Mouse (Mus musculus) limb, embryonic 15.5 days (tissue): Measurements from ENCODE around the gene Olfr711. TPM values are rescaled to one million over a fixed set of nuclear protein-coding genes. Genes with fewer than 3 reads are reported as not detected.
"Not testable (repeated sequence)": the region's sequence is repeated elsewhere in the genome, so short reads cannot be mapped to it uniquely, and the experiment has no call there.

Experiments used
- ATAC-seq: fragments of 200-750 bp; cut with Nextera tagmentation; 2 replicates; pipeline ENCODE4 v1.8.0; 2017; ENCODE audit warnings: low read depth, moderate TSS enrichment; ENCODE audit not compliant: insufficient number of reproducible peaks, low FRiP score, low TSS enrichment
- H3K27ac ChIP-seq: fragments of 300-500 bp; sonication (generic); 2 replicates; pipeline ENCODE4 v1.5.1; 2015; ENCODE audit warnings: moderate library complexity, mild to moderate bottlenecking, inconsistent platforms
- H3K27me3 ChIP-seq: fragments of 300-500 bp; sonication (generic); 2 replicates; pipeline ENCODE4 v1.6.1; 2015; ENCODE audit warnings: inconsistent platforms
- H3K36me3 ChIP-seq: fragments of 300-500 bp; sonication (generic); 2 replicates; pipeline ENCODE4 v1.6.1; 2015; ENCODE audit warnings: inconsistent platforms
- H3K4me1 ChIP-seq: fragments of 300-500 bp; sonication (generic); 2 replicates; pipeline ENCODE4 v1.6.1; 2015; ENCODE audit warnings: inconsistent platforms
- H3K4me2 ChIP-seq: fragments of 300-500 bp; sonication (generic); 2 replicates; pipeline ENCODE4 v1.6.1; 2015; ENCODE audit warnings: mild to moderate bottlenecking, inconsistent platforms
- H3K4me3 ChIP-seq: fragments of 300-500 bp; sonication (generic); 2 replicates; pipeline ENCODE4 v1.5.1; 2015; ENCODE audit warnings: mild to moderate bottlenecking, inconsistent platforms
- H3K9ac ChIP-seq: fragments of 300-500 bp; sonication (generic); 2 replicates; pipeline ENCODE4 v1.6.1; 2015; ENCODE audit warnings: inconsistent platforms
- H3K9me3 ChIP-seq: fragments of 300-500 bp; sonication (generic); 2 replicates; pipeline ENCODE4 v1.6.1; 2016; ENCODE audit warnings: inconsistent platforms
- WGBS: fragments of 180-500 bp; shearing (Covaris S2); methylation state at CpG from one replicate; pipeline ENCODE4 v1.1.7; 2015; 5-methylcytosine and 5-hydroxymethylcytosine counted together
- polyA plus RNA-seq: library from polyadenylated mRNA; unstranded; fragments of >200 nt; fragmentation: Nextera tagmentation; extraction: Ambion mirVana; gene quantifications from 2 replicates; pipeline ENCODE4 v1.2.1, GENCODE M21; 2015

The Olfr711 gene
- not detected in 2 replicates for polyA plus RNA-seq

GRCm38 (mm10) chr7:106975353-106975752 is at the start of gene Olfr711:
Olfr711 (minus strand) TSS chr7:106975453.
- H3K36me3 ChIP-seq: no peaks in the 10 kb centered on the region
- no peaks in the 10 kb centered on the region for H3K9me3 ChIP-seq
- ATAC-seq: no peak
- H3K4me3 ChIP-seq: no peak within 1 kb of the TSS
- H3K27ac ChIP-seq: no peak within 1 kb of the TSS
- no peak within 1 kb of the TSS for H3K9ac ChIP-seq
- 74% methylated on average over 1 of the region's 1 CpGs for WGBS
- H3K27me3 ChIP-seq: no peaks in the 10 kb centered on the region
- no peak within 1 kb of the TSS for H3K4me2 ChIP-seq
- no peaks in the 10 kb centered on the region for H3K4me1 ChIP-seq

- Histone ChIP-seq H3K4me1 (no peaks in the 10 kb centered on the region), H3K36me3 (no peaks in the 10 kb centered on the region), H3K4me3 (no peak within 1 kb of the TSS), H3K4me2 (no peak within 1 kb of the TSS), H3K9ac (no peak within 1 kb of the TSS), H3K9me3 (no peaks in the 10 kb centered on the region), H3K27me3 (no peaks in the 10 kb centered on the region), H3K27ac (no peak within 1 kb of the TSS)
- 42% methylated on average over 1 of the region's 1 CpGs for WGBS
- no peak for ATAC-seq
These were observed 30.7 kb upstream of the Olfr711 start, which contains the start of gene Olfr2 for GRCm38 (mm10) chr7:107005972-107006371. Olfr2 (minus strand) TSS chr7:107006072.

GRCm38 (mm10) chr7:107004169-107004568 is 28.9 kb upstream of the Olfr711 start:
- Histone ChIP-seq H3K27ac (no peak overlapping the region), H3K4me2 (no peak overlapping the region), H3K9ac (no peak overlapping the region), H3K27me3 (no peaks in the 10 kb centered on the region), H3K9me3 (no peaks in the 10 kb centered on the region), H3K36me3 (no peaks in the 10 kb centered on the region), H3K4me1 (no peaks in the 10 kb centered on the region), H3K4me3 (no peak overlapping the region)
- ATAC-seq: no peak
- WGBS: 52% methylated on average over 3 of the region's 3 CpGs

- Histone ChIP-seq H3K9ac (no peak overlapping the region), H3K27me3 (no peaks in the 10 kb centered on the region), H3K4me2 (no peak overlapping the region), H3K36me3 (no peaks in the 10 kb centered on the region), H3K9me3 (no peaks in the 10 kb centered on the region), H3K4me1 (no peaks in the 10 kb centered on the region), H3K4me3 (no peak overlapping the region), H3K27ac (no peak overlapping the region)
- no peak for ATAC-seq
- WGBS: 88% methylated on average over 7 of the region's 7 CpGs
These were observed 25.5 kb upstream of the Olfr711 start for GRCm38 (mm10) chr7:107000798-107001197.

GRCm38 (mm10) chr7:106985236-106985635 is 10.0 kb upstream of the Olfr711 start:
- Histone ChIP-seq H3K27me3 (no peaks in the 10 kb centered on the region), H3K27ac (no peak overlapping the region), H3K4me2 (no peak overlapping the region), H3K4me3 (no peak overlapping the region), H3K9ac (no peak overlapping the region), H3K36me3 (no peaks in the 10 kb centered on the region), H3K4me1 (no peaks in the 10 kb centered on the region), H3K9me3 (no peaks in the 10 kb centered on the region)
- no peak for ATAC-seq
- 81% methylated on average over 3 of the region's 3 CpGs for WGBS

- H3K27ac ChIP-seq, H3K4me3 ChIP-seq, H3K9me3 ChIP-seq, ATAC-seq, H3K36me3 ChIP-seq, H3K4me1 ChIP-seq, H3K4me2 ChIP-seq, H3K27me3 ChIP-seq, H3K9ac ChIP-seq: not testable (repeated sequence)
These were observed 7.8 kb downstream of the Olfr711 start for GRCm38 (mm10) chr7:106967503-106967902.

- ATAC-seq: no peak
- WGBS: 80% methylated on average over 1 of the region's 1 CpGs
- H3K9me3 ChIP-seq: no peaks in the 10 kb centered on the region
- no peak within 1 kb of the TSS for H3K27ac ChIP-seq
- H3K36me3 ChIP-seq: no peaks in the 10 kb centered on the region
- no peaks in the 10 kb centered on the region for H3K27me3 ChIP-seq
- H3K9ac ChIP-seq: no peak within 1 kb of the TSS
- no peak within 1 kb of the TSS for H3K4me3 ChIP-seq
- H3K4me1 ChIP-seq: no peaks in the 10 kb centered on the region
- H3K4me2 ChIP-seq: no peak within 1 kb of the TSS
These were observed 11.4 kb downstream of the Olfr711 start, which contains the start of gene Olfr6 for GRCm38 (mm10) chr7:106963837-106964236. Olfr6 (minus strand) TSS chr7:106963937.

GRCm38 (mm10) chr7:106948212-106948611 is 27.0 kb downstream of the Olfr711 start, which contains the start of gene Olfr710:
Olfr710 (minus strand) TSS chr7:106948312.
- no peaks in the 10 kb centered on the region for H3K4me1 ChIP-seq
- no peak within 1 kb of the TSS for H3K4me2 ChIP-seq
- WGBS: 68% methylated on average over 3 of the region's 3 CpGs
- no peak within 1 kb of the TSS for H3K27ac ChIP-seq
- no peaks in the 10 kb centered on the region for H3K9me3 ChIP-seq
- H3K27me3 ChIP-seq: no peaks in the 10 kb centered on the region
- H3K4me3 ChIP-seq: no peak within 1 kb of the TSS
- H3K36me3 ChIP-seq: no peaks in the 10 kb centered on the region
- ATAC-seq: no peak
- no peak within 1 kb of the TSS for H3K9ac ChIP-seq

- no peak for ATAC-seq
These were observed 43.1 kb downstream of the Olfr711 start, which contains the start of gene Olfr709-ps1 for GRCm38 (mm10) chr7:106932119-106932518. Olfr709-ps1 (minus strand) TSS chr7:106932219.

GRCm38 (mm10) chr7:106920961-106921360 is 54.3 kb downstream of the Olfr711 start:
- 90% methylated on average over 7 of the region's 7 CpGs for WGBS
- not testable (repeated sequence) for H3K36me3 ChIP-seq, H3K9ac ChIP-seq, ATAC-seq, H3K4me3 ChIP-seq, H3K9me3 ChIP-seq, H3K27ac ChIP-seq, H3K27me3 ChIP-seq, H3K4me1 ChIP-seq, H3K4me2 ChIP-seq

More at GRCm38 (mm10) chr7:106932119-106932518, 43.1 kb downstream of the Olfr711 start, which contains the start of gene Olfr709-ps1:
- Histone ChIP-seq H3K9ac (no peak within 1 kb of the TSS), H3K4me2 (no peak within 1 kb of the TSS), H3K9me3 (no peaks in the 10 kb centered on the region), H3K27ac (no peak within 1 kb of the TSS), H3K36me3 (no peaks in the 10 kb centered on the region), H3K4me3 (no peak within 1 kb of the TSS), H3K4me1 (no peaks in the 10 kb centered on the region), H3K27me3 (no peaks in the 10 kb centered on the region)

Other genes with a start within 250 kb of the Olfr711 start
- not detected in 2 replicates for gene Olfr697, start 233.0 kb downstream of the Olfr711 start, polyA plus RNA-seq
- not detected in 2 replicates for gene Olfr698, start 220.1 kb downstream of the Olfr711 start, polyA plus RNA-seq
- not detected in 2 replicates for gene Olfr699, start 182.3 kb downstream of the Olfr711 start, polyA plus RNA-seq
- gene Olfr700, start 166.6 kb downstream of the Olfr711 start, polyA plus RNA-seq: not detected in 2 replicates
- not detected in 2 replicates for gene Olfr701, start 161.3 kb downstream of the Olfr711 start, polyA plus RNA-seq
- gene Olfr702, start 141.6 kb downstream of the Olfr711 start, polyA plus RNA-seq: not detected in 2 replicates
- gene Olfr703, start 132.1 kb downstream of the Olfr711 start, polyA plus RNA-seq: not detected in 2 replicates
- gene Olfr704, start 112.3 kb downstream of the Olfr711 start, polyA plus RNA-seq: not detected in 2 replicates
- not detected in 2 replicates for gene Olfr705, start 98.6 kb downstream of the Olfr711 start, polyA plus RNA-seq
- gene Olfr706, start 87.3 kb downstream of the Olfr711 start, polyA plus RNA-seq: not detected in 2 replicates
- gene Olfr707, start 74.2 kb downstream of the Olfr711 start, polyA plus RNA-seq: not detected in 2 replicates
- gene Olfr1532-ps1, start 67.5 kb downstream of the Olfr711 start, polyA plus RNA-seq: not detected in 2 replicates
- not detected in 2 replicates for gene Olfr709-ps1, start 43.2 kb downstream of the Olfr711 start, polyA plus RNA-seq
- gene Olfr710, start 27.1 kb downstream of the Olfr711 start, polyA plus RNA-seq: not detected in 2 replicates
- gene Olfr6, start 11.5 kb downstream of the Olfr711 start, polyA plus RNA-seq: not detected in 2 replicates
- not detected in 2 replicates for gene Olfr2, start 30.6 kb upstream of the Olfr711 start, polyA plus RNA-seq
- not detected in 2 replicates for gene Olfr713, start 55.7 kb upstream of the Olfr711 start, polyA plus RNA-seq
- not detected in 2 replicates for gene Olfr714, start 95.5 kb upstream of the Olfr711 start, polyA plus RNA-seq
- not detected in 2 replicates for gene Olfr17, start 117.8 kb upstream of the Olfr711 start, polyA plus RNA-seq
- gene Olfr715b, start 134.9 kb upstream of the Olfr711 start, polyA plus RNA-seq: not detected in 2 replicates
- gene Olfr715, start 155.6 kb upstream of the Olfr711 start, polyA plus RNA-seq: not detected in 2 replicates
- gene Olfr716, start 162.9 kb upstream of the Olfr711 start, polyA plus RNA-seq: not detected in 2 replicates
- not detected in 2 replicates for gene Nlrp14, start 191.5 kb upstream of the Olfr711 start, polyA plus RNA-seq
- gene Rbmxl2, start 234.0 kb upstream of the Olfr711 start, polyA plus RNA-seq: not detected in 2 replicates